Mouse (Mus musculus): ENCODE results near the gene Vmn1r204. TPM values are rescaled to one million over a fixed set of nuclear protein-coding genes. Genes with fewer than 3 reads are reported as not detected.
"Not testable (repeated sequence)": the region's sequence is repeated elsewhere in the genome, so short reads cannot be mapped to it uniquely, and the experiment has no call there.

The Vmn1r204 gene
- not detected for total RNA-seq (2021)
- long read RNA-seq = 0 reads

GRCm38 (mm10) chr13:22552898-22553297 is at the start of gene Vmn1r204:
Vmn1r204 (plus strand) TSS chr13:22553198.
- not testable (repeated sequence) for DNase-seq (ENCODE audit: low spot score in 2 of 2)

DNA sequence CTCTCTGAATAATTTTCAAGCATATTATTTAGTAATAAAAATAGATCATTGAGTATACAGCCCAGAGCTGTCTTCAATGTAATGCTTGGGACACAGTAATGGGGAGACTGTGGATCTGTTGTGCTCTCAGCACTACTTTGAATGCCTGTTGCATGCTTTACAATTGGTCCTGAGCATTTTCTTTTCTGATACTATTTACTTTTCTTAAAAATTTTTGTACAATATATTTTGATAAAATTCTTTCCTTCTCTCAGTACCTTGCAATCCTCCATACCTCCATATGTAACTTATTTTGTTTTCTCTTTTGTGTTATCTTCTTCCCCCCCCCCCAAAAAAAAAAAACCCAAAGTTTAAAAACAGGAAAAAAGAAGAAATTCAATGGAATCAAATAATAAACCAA is 47.7 kb upstream of the Vmn1r204 start, which contains the start of gene Vmn1r202:
Gene Vmn1r202 (minus strand): TSS at position 101 of the 400 bp plus-strand sequence.
- DNase-seq (ENCODE audit: low spot score in 2 of 2) = no peak

DNA sequence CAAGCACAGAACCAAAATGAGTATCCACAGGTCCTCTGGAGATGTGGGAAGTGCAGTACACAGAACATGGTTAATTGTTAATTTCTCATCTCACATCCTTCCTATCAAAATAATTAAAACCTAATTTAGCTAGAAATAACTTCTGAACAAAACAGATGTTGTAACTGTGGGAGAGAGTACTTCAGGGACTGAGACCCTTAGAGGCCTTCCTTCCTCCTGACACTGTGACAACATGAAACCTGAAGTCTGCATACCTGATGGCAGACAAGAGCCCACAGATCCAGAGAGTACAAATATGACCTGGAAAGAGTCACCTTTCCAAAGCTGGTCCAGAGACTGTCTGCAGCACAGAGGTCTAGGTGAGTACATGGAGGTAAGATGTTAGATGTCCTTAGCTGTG is 35.2 kb upstream of the Vmn1r204 start, which contains the start of gene Vmn1r203:
Gene Vmn1r203 (plus strand): TSS at position 301 of the 400 bp plus-strand sequence.
- no peak for DNase-seq (ENCODE audit: low spot score in 2 of 2)

- DNase-seq (ENCODE audit: low spot score in 2 of 2) = not testable (repeated sequence)
Measured at GRCm38 (mm10) chr13:22574911-22575310, 21.9 kb downstream of the Vmn1r204 start.

GRCm38 (mm10) chr13:22583336-22583735 is 30.3 kb downstream of the Vmn1r204 start:
- DNase-seq (ENCODE audit: low spot score in 2 of 2) = not testable (repeated sequence)

DNA sequence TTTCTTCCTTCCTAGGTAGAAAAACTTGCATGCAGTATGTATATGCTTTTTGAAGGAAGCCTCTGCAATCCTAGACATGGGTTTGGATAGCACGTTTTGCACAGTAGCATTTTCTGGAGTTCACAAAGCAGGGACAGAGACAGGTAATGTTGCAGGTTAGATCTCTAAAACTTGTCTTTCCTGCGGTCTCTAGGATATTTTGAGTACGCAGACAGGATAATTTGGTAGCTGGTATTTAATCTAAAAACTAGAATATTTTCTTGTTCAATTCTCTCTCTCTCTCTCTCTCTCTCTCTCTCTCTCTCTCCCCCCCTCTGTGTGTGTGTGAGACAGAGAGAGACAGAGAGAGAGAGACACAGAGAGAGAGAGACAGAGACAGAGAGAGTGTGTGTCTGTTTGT is 39.9 kb downstream of the Vmn1r204 start, which contains the start of gene Vmn1r205:
Gene Vmn1r205 (minus strand): TSS at position 101 of the 400 bp plus-strand sequence.
- DNase-seq (ENCODE audit: low spot score in 2 of 2) = no peak

Other genes starting within 250 kb of the Vmn1r204 start
- gene Vmn1r197, start 228.6 kb upstream of the Vmn1r204 start, total RNA-seq (2021) = not detected
- not detected for gene Vmn1r198, start 202.8 kb upstream of the Vmn1r204 start, total RNA-seq (2021)
- not detected for gene Vmn1r199, start 173.4 kb upstream of the Vmn1r204 start, total RNA-seq (2021)
- gene Vmn1r200, start 162.8 kb upstream of the Vmn1r204 start, total RNA-seq (2021) = not detected
- gene Vmn1r201, start 81.3 kb upstream of the Vmn1r204 start, total RNA-seq (2021) = not detected
- gene Vmn1r202, start 47.8 kb upstream of the Vmn1r204 start, total RNA-seq (2021) = under 1 TPM in 1 of 2 experiments, not detected in 1; 0.09 TPM
- gene Vmn1r203, start 35.1 kb upstream of the Vmn1r204 start, total RNA-seq (2021) = under 1 TPM in 1 of 2 experiments, not detected in 1; 0.05 TPM
- gene Vmn1r205, start 39.8 kb downstream of the Vmn1r204 start, total RNA-seq (2021) = not detected
- gene Vmn1r206, start 71.1 kb downstream of the Vmn1r204 start, total RNA-seq (2021) = not detected
- under 1 TPM; 0.18 to 0.20 TPM for gene Vmn1r207-ps, start 176.4 kb downstream of the Vmn1r204 start, total RNA-seq (2021)
- not detected for gene Vmn1r208, start 224.2 kb downstream of the Vmn1r204 start, total RNA-seq (2021)

Data from layer of hippocampus, postnatal 10 days (tissue).